Mouse (Mus musculus): ENCODE results near the gene Cttn. TPM values are rescaled to one million over a fixed set of nuclear protein-coding genes. Genes with fewer than 3 reads are reported as not detected.

Cttn gene
- polyA plus RNA-seq, 1 experiment = 89.7 TPM

- TF ChIP-seq CTCF (IDR thresholded peaks at IDR 0.05; ENCODE audit: insufficient read depth, low read length) = no peak
- TF ChIP-seq POLR2A (IDR thresholded peaks at IDR 0.05; ENCODE audit: borderline replicate concordance, extremely low read depth, low read depth, low read length) = no peak
- no peak overlapping the region for H3K4me3 ChIP-seq (replicated peaks; ENCODE audit: extremely low read depth, low read depth, low read length)
- no peaks in the 10 kb centered on the region for H3K4me1 ChIP-seq (ENCODE audit: control insufficient read depth, insufficient read depth, low read length)
- WGBS = 76% methylated on average over 18 of the region's 18 CpGs
- no peak for DNase-seq
Observed at GRCm38 (mm10) chr7:144409682-144410081, 61.1 kb downstream of the Cttn start.

- Histone ChIP-seq H3K4me3 (replicated peaks; ENCODE audit: extremely low read depth, low read depth, low read length) (no peak overlapping the region), H3K4me1 (ENCODE audit: control insufficient read depth, insufficient read depth, low read length) (no peaks in the 10 kb centered on the region)
- no peak for DNase-seq
- 81% methylated on average over 2 of the region's 2 CpGs for WGBS
- TF ChIP-seq POLR2A (IDR thresholded peaks at IDR 0.05; ENCODE audit: borderline replicate concordance, extremely low read depth, low read depth, low read length) = no peak
- TF ChIP-seq CTCF (IDR thresholded peaks at IDR 0.05; ENCODE audit: insufficient read depth, low read length) = no peak
Observed at GRCm38 (mm10) chr7:144408464-144409000, 62.3 kb downstream of the Cttn start.

GRCm38 (mm10) chr7:144407675-144408074 lies 63.1 kb downstream of the Cttn start:
- 49% methylated on average over 4 of the region's 4 CpGs for WGBS
- H3K4me3 ChIP-seq (replicated peaks; ENCODE audit: extremely low read depth, low read depth, low read length) = no peak overlapping the region
- DNase-seq = no peak
- no peaks in the 10 kb centered on the region for H3K4me1 ChIP-seq (ENCODE audit: control insufficient read depth, insufficient read depth, low read length)
- TF ChIP-seq CTCF (IDR thresholded peaks at IDR 0.05; ENCODE audit: insufficient read depth, low read length) = no peak

GRCm38 (mm10) chr7:144402492-144402891 lies 68.3 kb downstream of the Cttn start:
- TF ChIP-seq POLR2A (IDR thresholded peaks at IDR 0.05; ENCODE audit: borderline replicate concordance, extremely low read depth, low read depth, low read length) (no peak), CTCF (IDR thresholded peaks at IDR 0.05; ENCODE audit: insufficient read depth, low read length) (no peak)
- no peak for DNase-seq
- Histone ChIP-seq H3K4me3 (replicated peaks; ENCODE audit: extremely low read depth, low read depth, low read length) (no peak overlapping the region), H3K4me1 (ENCODE audit: control insufficient read depth, insufficient read depth, low read length) (no peaks in the 10 kb centered on the region)
- 64% methylated on average over 4 of the region's 4 CpGs for WGBS

GRCm38 (mm10) chr7:144391727-144392126 lies 79.1 kb downstream of the Cttn start:
- no peak overlapping the region for H3K4me3 ChIP-seq (replicated peaks; ENCODE audit: extremely low read depth, low read depth, low read length)
- TF ChIP-seq POLR2A (IDR thresholded peaks at IDR 0.05; ENCODE audit: borderline replicate concordance, extremely low read depth, low read depth, low read length) (no peak), CTCF (IDR thresholded peaks at IDR 0.05; ENCODE audit: insufficient read depth, low read length) (no peak)
- 80% methylated on average over 6 of the region's 6 CpGs for WGBS

GRCm38 (mm10) chr7:144390676-144391075 lies 80.1 kb downstream of the Cttn start:
- 66% methylated on average over 8 of the region's 8 CpGs for WGBS
- Histone ChIP-seq H3K4me1 (ENCODE audit: control insufficient read depth, insufficient read depth, low read length) (no peaks in the 10 kb centered on the region), H3K4me3 (replicated peaks; ENCODE audit: extremely low read depth, low read depth, low read length) (no peak overlapping the region)
- no peak for DNase-seq
- TF ChIP-seq POLR2A (IDR thresholded peaks at IDR 0.05; ENCODE audit: borderline replicate concordance, extremely low read depth, low read depth, low read length) (no peak), CTCF (IDR thresholded peaks at IDR 0.05; ENCODE audit: insufficient read depth, low read length) (no peak)

More at GRCm38 (mm10) chr7:144391727-144392126, 79.1 kb downstream of the Cttn start:
- no peak for DNase-seq
- no peaks in the 10 kb centered on the region for H3K4me1 ChIP-seq (ENCODE audit: control insufficient read depth, insufficient read depth, low read length)

- TF ChIP-seq POLR2A (IDR thresholded peaks at IDR 0.05; ENCODE audit: borderline replicate concordance, extremely low read depth, low read depth, low read length) = no peak
- TF ChIP-seq CTCF (IDR thresholded peaks at IDR 0.05; ENCODE audit: insufficient read depth, low read length) = no peak
- WGBS = 88% methylated on average over 2 of the region's 2 CpGs
- Histone ChIP-seq H3K4me1 (ENCODE audit: control insufficient read depth, insufficient read depth, low read length) (no peaks in the 10 kb centered on the region), H3K4me3 (replicated peaks; ENCODE audit: extremely low read depth, low read depth, low read length) (no peak overlapping the region)
- no peak for DNase-seq
Observed at GRCm38 (mm10) chr7:144389704-144390103, 81.1 kb downstream of the Cttn start.

- no peaks in the 10 kb centered on the region for H3K4me1 ChIP-seq (ENCODE audit: control insufficient read depth, insufficient read depth, low read length)
- WGBS = 89% methylated on average over 6 of the region's 6 CpGs
- H3K4me3 ChIP-seq (replicated peaks; ENCODE audit: extremely low read depth, low read depth, low read length) = no peak overlapping the region
- DNase-seq = no peak
- no peak for TF ChIP-seq CTCF (IDR thresholded peaks at IDR 0.05; ENCODE audit: insufficient read depth, low read length)
- no peak for TF ChIP-seq POLR2A (IDR thresholded peaks at IDR 0.05; ENCODE audit: borderline replicate concordance, extremely low read depth, low read depth, low read length)
Observed at GRCm38 (mm10) chr7:144387537-144387936, 83.3 kb downstream of the Cttn start.

Other genes starting within 250 kb of the Cttn start
- 30.5 and 40.9 TPM in 2 replicates for gene Ppfia1, start 82.7 kb upstream of the Cttn start, polyA plus RNA-seq (2012; rRNA removed)
- 9.2 and 11.6 TPM in 2 replicates for gene Fadd, start 111.5 kb upstream of the Cttn start, polyA plus RNA-seq (2012; rRNA removed)